Mouse (Mus musculus): ENCODE results near the gene Mtmr12.
"Not testable (repeated sequence)": the region's sequence is repeated elsewhere in the genome, so short reads cannot be mapped to it uniquely, and the experiment has no call there.

The Mtmr12 gene

DNA sequence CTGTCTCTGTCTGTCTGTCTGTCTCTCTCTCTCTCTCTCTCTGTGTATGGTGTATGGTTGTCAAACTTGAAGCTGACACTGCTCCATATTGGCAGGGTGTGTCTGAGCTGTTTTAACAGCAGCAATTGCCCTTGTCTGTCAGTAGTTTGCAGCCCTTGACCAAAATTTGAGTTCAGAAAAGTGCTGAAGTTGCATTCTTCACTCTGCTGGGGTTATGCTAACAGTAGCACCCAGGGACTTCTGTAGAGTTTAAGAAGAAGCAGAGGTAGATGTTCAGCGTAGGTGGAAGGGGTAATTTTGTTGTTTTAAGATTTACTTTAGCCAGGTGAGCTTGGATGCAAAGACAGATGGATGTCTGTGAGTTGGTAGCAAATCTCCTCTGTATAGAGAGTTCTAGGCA is 7.4 kb downstream of the Mtmr12 start:
- DNase-seq (ENCODE audit: low spot score), result no peak

DNA sequence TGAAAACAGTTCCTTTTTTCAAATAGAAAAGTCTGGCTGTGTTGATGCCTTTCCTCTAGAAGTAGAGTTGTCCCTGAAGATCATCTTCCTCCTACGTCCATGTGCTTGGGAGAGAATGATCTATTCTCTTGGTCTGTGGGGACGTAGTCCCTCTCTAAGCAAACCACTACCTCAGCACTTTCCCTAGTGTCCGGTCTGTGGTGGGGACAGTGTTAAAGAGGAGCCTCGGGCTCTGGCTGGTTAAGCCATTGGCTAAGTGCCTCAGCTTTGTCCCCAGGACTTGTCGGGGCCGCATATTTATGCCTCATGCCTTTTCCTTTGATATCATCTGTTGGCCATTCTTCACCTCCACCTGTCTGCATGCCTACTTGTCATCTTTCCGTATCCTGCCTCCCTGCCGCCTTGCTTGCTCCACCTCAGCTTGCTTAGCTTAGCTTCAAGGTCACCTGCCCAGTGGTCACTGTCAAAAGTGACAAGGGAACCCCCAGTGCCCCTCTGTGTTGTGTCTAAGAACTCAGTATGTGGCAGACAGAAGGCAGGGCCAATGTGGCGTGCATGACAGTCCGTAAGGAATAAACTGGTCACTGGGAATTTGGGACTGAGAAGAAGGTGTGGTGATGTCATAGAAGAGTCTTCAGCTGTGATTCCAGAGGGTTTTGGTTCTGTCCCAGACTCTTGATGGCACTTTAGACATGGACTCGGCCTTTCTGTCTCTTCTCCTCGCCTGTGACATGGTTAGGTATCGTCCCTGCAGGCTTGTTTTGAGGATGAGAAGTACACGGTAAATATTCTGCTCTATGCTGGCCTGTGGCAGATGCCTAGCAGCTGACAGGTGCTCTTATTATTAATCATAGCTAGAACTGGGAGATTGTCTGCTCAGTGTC is 9.9 kb downstream of the Mtmr12 start:
- no peak for DNase-seq (ENCODE audit: low spot score)

DNA sequence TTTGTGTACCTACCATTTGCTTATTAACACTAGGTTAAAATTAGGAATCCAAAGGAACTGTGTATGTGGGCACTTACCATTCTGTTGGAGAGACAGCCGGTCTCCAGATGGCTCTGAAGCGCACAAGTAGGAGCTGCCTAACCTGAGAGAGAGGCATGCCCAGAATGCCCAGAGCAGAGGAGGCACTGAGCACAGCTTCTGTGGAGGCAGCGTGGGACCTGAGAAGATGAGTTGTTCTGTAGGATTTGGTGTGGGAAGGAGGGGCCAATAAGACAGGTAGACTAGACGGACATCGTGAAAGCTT is 10.5 kb downstream of the Mtmr12 start:
- DNase-seq (ENCODE audit: low spot score), result no peak

DNA sequence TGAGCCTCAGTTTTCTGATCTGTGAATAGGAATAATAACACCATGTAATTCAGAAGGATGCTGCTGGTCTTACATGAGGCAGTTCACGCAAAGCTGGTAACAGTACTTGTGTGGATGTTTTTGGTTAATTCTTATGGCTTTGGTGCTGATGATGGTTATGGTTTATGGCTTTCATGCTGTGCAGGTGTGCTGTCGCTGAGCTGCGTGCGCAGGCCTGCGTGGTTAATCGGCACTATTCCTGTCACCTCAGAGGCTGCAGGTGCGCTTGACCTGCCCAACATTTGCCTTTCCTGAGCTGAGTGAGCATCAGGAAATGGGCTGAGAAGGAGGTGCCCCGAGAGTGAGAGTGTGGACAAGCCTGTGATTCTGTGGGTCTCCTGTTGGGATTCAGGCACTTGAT is 11.3 kb downstream of the Mtmr12 start:
- DNase-seq (ENCODE audit: low spot score), result no peak

DNA sequence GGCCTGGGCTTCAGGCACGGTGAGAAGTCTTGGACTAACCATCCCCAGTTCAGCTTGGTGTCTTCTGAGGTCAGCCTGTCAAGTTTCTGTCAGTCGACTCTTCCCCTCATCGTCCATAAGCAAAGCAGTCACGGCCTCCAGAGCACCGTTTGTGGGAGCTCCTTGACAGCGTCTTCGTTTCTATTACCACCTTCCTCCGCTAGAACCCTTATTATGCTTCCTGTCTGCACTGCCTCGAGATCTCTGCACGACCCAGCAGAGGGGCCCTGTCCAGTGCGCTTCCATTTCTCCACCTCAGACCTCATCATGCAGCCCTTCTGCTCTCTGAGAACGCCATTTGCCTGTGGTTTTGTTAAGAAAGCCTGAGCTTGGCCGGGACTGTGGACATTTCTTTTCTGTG is 12.0 kb downstream of the Mtmr12 start:
- no peak for DNase-seq (ENCODE audit: low spot score)

DNA sequence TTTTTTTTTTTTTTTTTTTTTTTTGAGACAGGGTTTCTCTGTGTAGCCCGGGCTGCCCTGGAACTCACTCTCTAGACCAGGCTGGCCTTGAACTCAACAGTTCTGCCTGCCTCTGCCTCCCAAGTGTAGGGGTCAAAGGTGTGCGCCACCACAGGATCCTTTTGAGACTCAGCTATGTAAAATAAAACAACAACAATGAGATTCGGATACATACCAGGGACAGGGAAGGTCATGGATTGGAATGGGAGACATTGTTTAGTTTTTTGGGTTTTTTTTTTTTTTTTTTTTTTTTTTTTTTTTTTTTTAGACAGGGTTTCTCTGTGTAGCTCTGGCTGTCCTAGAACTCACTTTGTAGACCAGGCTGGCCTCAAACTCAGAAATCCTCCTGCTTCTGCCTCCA is 12.5 kb downstream of the Mtmr12 start:
- DNase-seq (ENCODE audit: low spot score), result not testable (repeated sequence)

DNA sequence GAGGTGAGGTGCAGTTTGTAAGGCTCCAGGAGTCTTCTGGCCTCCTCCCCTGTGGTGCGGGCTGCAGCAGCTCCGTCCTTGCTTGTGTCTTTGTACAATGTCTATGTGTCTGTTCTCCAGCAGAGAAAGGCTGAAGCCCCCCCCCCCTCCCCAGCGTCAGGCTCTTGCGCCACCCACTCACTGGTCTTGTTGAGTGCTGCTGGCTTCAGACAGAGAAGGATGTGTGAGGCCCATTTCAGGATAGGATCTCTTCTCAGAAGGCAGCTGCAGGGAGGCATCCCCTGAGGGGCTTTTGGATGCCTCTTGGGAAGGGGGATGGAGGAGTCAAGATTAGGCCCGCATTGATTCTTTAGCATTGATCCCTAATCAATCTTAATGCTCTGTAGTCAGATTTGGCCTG is 13.0 kb downstream of the Mtmr12 start:
- no peak for DNase-seq (ENCODE audit: low spot score)

DNA sequence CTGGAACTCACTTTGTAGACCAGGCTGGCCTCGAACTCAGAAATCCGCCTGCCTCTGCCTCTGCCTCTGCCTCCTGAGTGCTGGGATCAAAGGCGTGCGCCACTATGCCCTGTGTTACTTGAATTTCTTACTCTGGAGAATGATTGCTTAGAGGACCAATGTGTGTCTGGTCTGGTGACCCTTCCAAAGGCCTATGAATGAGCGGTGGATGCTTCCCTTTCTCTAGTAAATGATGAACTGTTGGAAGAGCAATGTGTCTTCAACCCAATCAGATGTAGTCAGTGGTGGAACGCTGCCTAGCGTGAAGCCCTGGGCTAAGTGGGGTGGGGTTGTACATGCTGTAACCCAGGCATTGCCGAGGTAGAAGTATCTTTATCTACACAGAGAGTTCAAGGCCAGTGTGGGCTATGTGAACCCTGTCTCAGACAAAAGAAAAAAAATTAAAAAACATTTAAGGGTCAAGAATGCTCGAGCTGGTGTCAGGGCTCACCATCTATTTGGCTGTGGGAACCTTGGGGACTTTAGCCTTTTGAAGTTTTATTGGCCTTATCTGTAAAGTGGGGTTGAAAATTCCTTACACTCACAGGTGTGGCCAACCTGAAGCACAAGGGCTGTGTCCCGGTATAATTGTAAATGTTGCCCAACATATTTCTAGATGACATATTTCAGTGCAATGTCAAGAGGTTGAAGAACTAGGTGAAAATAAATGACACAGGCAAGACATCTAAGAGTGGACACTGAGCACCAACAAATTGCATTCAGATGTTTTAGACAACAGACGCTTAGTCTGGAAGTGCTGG is 14.0 kb downstream of the Mtmr12 start:
- no peak for DNase-seq (ENCODE audit: low spot score)

DNA sequence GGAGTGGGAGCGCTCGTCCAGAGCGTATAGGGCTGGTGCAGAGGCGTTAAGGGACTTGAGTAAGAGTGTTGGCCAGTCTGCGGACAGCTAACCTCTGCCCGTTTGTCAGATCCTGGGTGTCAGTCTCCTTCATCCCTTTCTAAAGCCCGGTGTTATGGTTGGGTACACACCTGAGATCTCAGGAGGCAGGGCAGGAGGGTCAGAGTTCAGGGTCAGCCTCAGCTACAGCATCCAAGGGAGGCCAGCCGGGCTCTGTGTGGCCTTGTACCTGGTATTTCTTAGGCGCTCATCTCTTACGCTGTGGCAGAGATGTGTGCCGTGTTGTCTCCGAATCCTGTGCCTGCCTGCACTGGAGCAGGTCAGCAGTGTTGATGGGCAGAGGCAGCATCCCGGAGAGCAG is 16.3 kb downstream of the Mtmr12 start:
- no peak for DNase-seq (ENCODE audit: low spot score)

DNA sequence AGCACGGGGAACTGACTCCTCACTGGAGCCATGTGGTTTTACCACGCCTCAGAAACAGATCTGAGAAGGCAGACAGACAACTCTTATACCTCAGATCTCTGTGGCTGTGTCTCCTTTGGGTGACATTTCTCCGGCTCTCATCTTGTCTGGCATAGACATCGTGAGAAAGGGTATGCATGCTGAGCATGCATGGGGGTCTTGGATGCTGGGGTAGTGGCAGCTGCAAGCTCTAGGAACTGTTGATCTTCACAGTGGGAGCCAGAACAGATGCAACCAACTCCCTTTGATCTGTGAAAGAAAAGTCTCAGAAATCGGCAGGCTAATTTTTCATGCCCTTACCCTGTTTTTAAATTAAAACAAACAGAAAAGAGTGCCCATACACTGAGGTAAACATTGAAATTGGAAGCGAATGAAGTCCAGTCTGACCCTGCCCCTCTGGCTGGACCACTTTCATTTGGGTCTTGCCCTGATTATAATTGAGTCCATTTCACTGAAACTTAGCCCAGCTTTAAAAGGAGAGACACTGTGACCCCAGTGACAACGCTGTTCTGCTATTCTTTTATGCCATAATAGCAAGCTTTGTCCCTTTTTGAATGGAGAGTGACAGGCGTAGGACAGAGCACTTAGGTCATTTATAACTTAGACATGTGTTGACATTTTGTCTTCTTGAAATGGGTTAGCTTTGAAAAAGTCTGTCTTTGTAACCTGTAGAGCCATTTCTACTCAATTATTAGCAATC is 17.9 kb downstream of the Mtmr12 start:
- DNase-seq (ENCODE audit: low spot score), result no peak

DNA sequence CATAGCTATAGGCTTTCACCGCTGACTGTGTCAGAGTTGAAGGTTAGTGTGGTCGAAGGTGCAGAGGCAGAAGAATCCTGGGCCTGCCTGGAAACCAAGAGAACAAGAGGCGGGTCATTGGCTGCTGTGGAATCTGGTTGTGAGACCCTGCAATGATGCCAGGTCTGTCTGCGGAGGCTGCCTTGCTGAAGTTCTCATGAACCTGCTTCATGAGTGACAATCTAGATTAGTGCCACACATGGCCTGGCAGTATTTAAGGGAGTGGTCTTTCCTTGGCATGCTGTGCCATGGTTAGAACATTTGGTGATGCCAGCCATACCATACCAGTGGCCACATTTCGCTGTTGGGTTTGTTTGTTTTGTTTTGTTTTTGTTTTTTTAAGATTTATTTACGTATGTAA is 18.6 kb downstream of the Mtmr12 start:
- no peak for DNase-seq (ENCODE audit: low spot score)

DNA sequence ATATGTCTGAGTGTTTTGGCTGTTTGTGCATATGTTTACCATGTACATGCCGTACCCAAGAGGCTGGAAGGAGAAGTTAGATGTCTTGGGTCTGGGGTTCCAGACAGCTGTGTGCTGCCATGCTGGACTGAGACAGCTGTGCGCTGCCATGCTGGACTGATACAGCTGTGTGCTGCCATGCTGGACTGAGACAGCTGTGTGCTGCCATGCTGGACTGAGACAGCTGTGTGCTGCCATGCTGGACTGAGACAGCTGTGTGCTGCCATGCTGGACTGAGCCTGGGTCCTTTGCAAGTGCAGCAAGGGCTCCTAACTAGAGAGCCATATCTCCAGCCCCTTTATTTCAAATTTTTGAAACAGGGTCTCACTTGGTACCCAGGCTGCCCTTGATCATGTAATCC is 19.4 kb downstream of the Mtmr12 start:
- no peak for DNase-seq (ENCODE audit: low spot score)

DNA sequence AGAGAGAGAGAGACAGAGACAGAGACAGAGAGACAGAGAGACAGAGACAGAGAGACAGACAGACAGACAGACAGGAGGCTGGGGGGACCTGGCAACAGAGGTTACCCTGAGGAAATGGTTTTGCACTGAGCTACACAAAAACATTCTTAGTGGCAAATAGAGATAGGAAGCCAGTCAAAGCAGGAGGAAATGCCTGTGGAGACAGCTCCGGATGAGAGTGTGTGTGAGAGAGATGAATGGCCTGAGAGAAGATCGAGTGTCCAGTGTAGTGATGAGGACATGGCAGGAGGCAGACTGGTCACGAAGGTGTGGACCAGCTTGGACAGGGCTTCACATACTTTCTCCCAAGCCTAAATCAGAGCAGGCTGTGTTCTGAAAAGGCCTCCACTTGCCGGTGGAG is 20.2 kb downstream of the Mtmr12 start:
- no peak for DNase-seq (ENCODE audit: low spot score)

DNA sequence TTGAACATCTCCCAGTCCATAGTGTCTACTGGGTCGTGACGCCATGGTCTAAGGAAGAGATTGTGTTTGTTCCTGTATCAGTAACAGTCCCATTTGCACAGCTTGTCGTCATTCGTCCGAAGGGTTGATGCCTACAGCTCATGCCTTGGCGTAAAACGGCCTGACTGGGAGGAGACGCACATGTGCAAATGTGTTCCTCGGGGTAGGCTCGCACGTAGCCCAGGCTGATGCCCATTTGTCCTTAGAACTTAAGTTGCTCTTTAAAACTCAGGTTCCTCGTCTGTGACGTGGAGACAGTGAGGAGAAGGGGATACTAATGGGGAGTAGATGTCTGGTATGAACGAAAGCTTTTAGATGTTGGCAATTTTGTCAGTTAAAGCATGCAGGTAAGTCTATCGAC is 22.1 kb downstream of the Mtmr12 start:
- no peak for DNase-seq (ENCODE audit: low spot score)

DNA sequence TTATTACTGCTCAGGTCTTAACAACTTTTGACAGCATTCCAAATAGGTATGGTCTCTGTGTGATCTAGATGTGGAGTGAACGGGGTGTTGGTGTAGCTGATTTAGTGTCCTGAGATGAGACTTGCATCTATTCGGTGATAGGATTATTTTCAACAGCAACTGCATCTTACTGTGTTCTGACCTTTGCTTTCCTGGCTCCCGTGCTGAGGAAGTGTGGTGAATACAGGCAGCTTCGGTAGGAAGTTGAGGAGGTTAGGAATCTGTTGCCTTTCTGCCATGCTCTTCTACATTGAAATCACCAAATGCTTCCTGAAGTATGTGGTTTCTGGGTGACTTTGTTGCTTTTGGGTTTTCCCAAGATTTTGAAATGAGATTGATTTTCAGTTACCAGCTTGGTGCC is 22.5 kb downstream of the Mtmr12 start:
- no peak for DNase-seq (ENCODE audit: low spot score)

DNA sequence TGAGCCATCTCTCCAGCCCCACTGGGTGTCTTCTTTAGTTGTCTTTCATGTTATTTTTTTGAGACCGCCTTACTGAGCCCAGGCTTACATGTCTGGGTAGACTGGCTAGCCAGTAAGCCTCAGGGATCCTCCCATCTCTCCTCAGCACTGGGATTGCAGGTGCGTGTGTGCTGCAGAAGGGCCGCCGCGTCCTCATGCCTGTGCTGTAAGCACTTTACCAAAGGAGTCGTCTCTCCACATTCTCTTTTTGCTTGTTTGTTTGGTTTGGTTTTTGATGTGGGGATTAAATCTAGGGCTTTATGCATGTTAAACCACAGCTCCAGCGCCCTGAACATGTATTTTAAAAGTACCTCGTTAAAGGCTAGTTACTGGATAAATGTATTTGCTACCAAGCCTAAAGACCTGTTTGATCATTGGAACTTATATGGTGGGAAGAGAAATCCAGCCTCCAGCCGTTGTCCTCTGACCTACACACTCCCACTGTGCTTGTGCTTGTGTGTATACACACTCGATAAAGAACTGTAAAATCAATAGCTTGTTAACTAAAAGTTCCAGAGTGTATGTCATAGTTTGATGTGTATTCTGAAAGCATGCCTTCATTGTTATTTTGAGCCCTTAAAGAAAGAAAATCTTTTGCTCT is 24.9 kb downstream of the Mtmr12 start:
- no peak for DNase-seq (ENCODE audit: low spot score)

DNA sequence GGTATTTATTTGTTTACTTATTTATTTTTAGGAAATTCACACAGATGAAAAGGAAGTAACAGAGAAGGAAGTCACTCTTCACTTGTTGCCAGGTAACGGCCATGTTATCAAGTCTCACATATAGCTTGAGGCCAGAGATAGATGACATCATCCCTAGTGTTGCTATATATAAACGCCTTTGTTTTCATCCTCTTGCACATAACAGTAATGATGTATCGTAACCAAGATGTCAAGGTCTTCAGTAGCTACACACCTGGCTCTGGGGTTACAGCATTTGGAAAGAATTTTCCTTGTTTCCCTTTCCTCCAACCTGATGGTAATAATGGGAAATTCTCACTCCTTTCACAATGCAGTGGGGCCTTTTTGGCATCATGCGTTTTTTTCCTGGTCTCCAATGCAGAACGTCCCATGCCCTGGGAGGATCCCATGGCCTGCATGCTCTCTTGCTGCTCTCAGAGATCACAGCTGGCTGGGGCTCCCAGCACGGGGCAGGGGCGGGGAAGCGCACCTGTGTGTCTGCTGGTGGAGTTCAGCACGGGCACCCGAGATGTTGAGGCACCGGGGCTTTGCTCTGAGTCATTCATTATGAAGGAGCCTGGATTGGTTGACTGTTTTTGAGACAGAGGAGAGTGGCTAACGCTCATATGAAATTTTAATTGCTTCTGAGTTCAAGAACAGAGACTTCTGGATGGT is 25.6 kb downstream of the Mtmr12 start:
- DNase-seq (ENCODE audit: low spot score), result no peak

DNA sequence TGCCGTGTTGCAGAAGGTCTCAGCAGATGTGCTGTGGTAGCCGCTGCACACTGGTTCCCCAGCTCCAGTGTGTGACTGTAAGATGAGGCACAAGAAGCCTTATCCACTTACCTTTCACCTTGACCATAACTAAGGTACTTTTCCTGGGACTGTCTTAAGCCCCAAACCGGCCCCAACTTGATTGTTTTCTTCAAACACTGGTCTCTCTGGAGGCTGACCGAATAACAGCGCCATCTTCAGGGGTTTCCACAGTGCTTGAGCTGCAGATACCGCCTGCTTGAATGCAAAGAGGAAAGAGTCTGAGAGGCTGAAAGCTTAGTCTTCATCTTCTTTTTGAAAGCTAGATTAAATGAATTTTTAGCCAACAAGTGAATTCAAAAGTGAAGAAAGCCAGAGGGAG is 26.6 kb downstream of the Mtmr12 start:
- DNase-seq (ENCODE audit: low spot score), result no peak

DNA sequence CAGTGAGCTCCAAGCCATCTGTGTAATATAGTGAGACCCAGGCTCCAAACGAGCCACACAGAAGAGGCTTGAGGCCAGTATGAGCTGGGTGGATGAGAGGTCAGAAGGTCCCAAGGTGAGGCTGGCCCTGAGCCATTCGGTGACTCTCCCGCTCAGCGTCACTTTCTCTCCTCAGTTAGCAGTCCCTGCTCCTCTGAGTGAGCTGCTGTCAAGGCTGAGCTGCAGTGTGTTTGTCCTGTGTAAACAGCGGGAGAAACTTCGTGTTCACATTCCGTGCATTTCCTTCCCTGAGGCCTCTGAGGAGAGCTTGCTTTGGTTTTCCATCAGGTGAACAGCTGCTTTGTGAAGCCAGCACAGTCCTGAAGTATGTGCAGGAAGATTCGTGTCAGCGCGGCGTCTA is 27.6 kb downstream of the Mtmr12 start:
- DNase-seq (ENCODE audit: low spot score), result no peak

DNA sequence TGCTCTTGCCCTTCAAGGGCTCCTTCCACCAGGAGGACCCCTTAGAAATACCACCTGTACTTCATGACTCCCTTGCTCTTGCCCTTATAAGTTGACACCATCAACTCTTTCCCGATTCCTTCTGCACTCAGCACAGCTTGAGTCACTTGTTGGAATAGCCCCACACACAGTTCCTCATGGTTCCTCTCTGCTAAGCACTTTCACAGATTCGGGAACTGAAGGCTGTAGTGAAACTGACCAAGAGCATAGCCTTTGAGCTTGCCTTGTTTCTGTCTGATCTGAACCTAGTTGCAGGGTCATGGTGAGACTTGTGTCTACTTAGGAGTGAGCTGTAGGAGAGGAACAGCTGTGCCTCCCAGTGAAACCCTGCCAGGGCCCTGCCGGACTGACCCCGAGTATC is 28.2 kb downstream of the Mtmr12 start:
- no peak for DNase-seq (ENCODE audit: low spot score)

DNA sequence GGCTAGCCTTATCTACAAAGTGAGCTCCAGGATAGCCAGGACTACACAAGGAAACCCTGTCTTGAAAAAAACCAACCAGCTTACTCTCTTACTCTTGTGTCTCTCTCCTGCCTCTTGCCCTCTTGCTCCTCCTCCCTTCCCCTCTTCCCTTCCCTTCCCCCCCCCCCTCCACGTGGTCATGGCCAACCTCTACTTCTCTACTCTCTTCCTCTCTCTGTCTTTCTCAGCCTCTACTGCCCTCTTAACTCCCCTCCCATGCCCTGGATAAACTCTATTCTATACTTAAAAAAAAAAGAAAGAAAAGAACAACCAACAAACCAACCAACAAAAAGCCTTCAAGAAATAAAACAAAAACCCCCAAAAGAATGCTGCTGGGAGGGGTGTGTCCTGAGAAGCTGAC is 30.7 kb downstream of the Mtmr12 start:
- no peak for DNase-seq (ENCODE audit: low spot score)

DNA sequence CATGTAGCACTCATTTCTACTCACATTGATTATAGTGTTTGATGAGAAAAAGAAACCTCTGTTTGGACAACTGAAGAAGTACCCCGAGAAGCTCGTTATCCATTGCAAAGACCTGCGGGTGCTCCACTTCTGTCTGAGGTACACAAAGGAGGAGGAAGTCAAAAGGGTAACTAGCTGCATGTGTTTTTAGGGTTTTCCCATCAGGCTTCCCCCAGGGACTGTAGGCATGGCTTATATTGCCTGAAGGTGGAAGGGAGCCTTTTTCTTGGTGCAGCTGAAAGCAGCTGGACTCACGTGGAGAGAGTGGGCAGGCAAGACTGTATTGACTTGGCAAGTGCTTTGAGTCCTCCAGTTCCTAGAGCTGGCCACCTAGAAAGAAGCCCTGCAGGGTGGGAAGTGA is 31.2 kb downstream of the Mtmr12 start:
- no peak for DNase-seq (ENCODE audit: low spot score)
